Mouse (Mus musculus): ENCODE results near the gene Bbip1.
A peak's percentile ranks its signal among the peaks of the same experiment; 100 is the strongest.

DNA sequence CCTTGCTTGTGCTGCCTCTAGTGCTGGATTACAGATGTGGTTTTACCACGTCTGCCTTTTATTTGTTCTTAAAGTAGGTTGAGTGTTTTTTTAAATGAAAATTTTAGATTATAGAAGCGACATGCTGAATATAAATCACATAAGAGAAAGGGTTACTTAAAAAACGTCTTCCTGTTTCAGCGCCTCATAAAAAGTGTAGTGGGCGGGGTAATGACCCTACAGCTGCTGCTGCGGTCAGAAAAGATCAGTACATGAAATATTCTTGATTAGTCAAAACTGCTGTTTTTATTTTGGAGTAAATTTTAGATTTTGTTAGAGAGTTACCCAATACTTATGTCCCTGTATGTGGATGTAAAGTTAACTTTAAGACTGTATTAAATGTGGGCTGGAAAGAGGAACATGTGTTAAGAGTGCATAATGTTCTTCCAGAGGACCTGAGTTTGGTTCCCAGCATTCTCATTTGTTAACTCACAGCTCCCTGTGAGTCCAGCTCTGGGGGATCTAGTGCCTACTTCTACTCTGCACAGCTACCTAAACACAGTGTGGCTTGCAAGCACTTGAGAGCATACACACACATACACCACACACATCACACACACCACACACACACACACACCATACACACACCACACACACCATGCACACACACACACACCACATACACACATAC, 38.3 kb downstream of the Bbip1 start:
- TF ChIP-seq MYOG (IDR thresholded peaks at IDR 0.05; ENCODE audit: control insufficient read depth in 1 of 3, insufficient read depth in 1 of 3, insufficient read length in 2 of 3, low read depth in 2 of 3) (peak in 1 of 3 experiments; percentile 12), CEBPB (IDR thresholded peaks at IDR 0.05; ENCODE audit: insufficient read depth, poor library complexity, severe bottlenecking) (no peak), MAX (IDR thresholded peaks at IDR 0.05; ENCODE audit: low read depth) (no peak), E2F4 (IDR thresholded peaks at IDR 0.05; ENCODE audit: insufficient read depth) (no peak)
